Mouse (Mus musculus) CH12F3 (cell line): ENCODE data around the gene Hacd4.

ENCODE experiments used
- in situ Hi-C: fragments of 300-500 bp; cut with MboI; formaldehyde crosslinking; loops from 2 replicates; pipeline ENCODE4 v1.14.3; 2020; ENCODE audit warnings: low sequenced_read_pairs

The Hacd4 gene

DNA sequence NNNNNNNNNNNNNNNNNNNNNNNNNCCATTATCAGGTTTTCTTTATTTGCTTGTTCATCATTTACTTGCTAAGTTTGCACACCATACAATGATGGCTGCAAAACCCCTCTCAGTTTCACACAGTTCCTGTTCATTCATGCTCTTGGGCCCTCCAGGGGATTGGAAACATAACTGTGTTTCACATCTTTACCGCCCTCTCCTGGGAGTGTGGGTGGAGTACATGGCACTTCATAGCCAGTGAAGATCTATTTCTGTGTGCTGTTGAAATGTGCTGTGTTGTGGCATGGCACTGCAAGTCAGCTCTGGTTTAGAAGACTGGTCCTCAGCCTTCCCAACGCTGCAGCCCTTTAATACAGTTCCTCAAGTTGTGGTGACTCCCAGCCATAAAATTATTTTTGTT lies 82.1 kb downstream of the Hacd4 start:
- in situ Hi-C loops: no loop called here

DNA sequence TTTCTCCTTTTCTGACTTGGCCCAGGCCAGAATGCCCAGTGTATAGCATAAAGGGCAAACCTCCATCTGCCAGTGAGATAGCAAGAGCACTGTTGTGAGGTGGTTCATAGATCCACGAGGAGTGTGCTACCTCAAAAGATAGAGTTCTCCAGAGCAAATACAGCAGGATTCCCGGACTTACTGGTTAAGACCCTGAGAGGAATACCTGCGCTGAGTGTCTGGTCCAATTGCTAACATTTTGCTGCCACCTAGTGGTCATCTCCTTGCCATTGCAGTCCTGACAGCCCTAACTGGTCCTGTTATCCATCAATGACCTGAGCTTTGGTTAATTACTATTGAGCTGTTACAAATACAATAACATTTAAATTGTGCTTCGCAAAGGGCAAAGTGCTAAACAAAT lies 87.8 kb downstream of the Hacd4 start:
- in situ Hi-C loops: no loop called here
